Mouse (Mus musculus): ENCODE results near the gene Slc26a10. TPM values are rescaled to one million over a fixed set of nuclear protein-coding genes. Genes with fewer than 3 reads are reported as not detected.

Gene Slc26a10
- polyA plus RNA-seq (2017; shearing (Covaris generic)): 1 to 10 TPM; 2.5 to 2.7 TPM

DNA sequence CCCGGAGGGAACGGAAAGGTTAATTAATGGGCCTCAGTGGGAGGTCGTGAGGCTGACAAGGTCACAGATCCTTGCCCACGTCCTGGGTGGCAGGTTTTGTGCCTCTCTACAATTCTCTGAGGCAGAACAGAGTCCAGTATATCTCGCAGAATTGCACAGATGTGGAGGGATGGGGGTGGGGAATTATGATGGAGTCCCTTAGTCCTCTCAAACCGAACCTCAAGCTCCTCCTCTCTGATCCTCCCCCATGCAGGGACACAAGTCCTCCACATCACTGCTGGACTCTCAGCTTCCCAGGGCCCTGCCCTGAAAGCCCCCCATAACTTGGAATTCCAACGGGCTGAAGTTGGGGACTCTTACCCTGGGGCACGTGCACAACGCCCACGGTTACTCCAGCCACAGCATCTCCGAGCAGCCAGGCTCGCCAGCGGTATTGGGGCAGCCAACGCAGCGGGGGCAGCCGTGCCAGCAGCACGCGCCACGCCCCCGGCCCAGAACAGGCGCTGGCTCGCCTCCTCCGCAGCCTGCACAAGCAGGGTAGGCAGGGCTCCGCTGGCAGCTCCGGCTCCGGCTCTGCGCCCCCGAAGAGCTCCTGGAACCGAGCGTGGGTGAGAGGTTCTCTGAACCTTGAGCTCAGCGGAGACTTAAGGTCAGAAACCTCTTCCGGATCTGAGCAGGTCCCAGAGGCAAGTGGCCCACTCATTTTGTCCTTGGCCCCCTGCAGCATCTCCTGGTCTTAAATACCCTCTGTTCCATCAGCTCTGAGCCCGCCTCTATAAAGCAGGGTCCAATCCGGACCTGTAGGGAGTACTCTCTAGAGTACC lies at the start of gene Slc26a10:
Gene Slc26a10 (minus strand): TSS at position 775 of the 824 bp plus-strand sequence.
- ATAC-seq: no peak

DNA sequence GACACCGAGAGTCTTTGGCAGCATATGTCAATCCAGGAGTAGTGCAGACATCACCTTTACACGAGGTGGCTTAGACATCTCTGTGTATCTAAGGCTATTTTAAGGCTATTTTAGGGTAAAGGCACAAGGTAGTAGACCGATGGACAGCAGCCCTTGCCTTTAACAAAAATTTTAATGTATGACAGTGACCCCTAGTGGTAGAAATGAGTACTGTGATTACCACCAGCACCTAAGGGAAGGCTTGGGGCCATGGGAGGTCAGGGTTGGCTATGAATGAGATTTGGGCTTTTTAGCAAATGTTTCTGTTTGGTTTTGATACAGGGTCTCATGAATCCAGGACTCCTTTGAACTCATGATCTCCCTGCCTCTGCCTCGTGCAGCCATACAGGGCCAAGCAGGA lies 48.5 kb upstream of the Slc26a10 start:
- peak; percentile 32 for ATAC-seq

DNA sequence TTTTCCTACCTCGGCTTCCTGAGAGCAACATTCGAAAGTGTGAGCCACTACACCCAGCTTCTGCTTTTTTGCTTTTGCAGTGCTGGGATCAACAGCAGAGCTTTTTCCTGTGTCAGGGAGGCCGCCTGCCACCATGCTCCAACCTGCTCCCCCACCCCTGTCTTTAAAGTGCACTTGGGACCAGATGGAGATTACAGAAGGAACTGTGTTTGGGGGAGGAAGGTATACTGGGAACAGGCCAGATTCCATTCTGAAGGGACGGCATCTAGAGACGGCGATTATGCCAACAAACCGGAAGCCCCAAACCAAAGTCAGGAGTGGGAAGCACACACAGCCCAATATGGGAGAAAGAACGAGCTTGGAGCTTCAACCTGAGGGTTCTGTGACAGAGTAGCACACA lies 46.7 kb upstream of the Slc26a10 start:
- ATAC-seq: no peak

DNA sequence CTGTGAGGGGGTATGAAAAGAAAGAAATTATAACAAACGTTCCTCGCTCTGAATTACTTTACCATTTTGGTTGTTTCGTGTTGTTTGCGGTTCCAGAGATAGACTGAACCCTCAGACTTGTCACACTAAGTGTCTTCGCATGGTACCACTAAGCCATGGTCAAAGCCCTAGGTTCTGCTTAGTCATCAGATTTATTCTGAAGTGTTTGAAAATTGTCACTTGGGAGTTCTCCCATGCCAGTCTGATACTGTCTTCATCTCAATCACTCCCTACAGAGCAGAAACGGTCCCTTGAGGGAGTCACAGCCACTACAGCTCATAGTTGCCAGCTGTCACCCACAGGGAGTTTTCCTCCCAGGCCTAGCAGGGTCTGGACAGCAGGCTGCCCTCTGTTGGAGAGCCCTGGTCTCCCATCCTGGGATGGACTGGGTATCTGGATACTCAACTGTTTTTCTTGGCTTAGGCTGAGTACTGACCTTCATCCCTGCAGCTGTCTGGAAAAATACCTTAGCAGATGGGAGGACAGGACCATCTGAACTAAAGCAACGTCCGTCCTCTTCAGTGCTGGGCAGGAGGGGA lies 46.0 kb upstream of the Slc26a10 start:
- no peak for ATAC-seq

DNA sequence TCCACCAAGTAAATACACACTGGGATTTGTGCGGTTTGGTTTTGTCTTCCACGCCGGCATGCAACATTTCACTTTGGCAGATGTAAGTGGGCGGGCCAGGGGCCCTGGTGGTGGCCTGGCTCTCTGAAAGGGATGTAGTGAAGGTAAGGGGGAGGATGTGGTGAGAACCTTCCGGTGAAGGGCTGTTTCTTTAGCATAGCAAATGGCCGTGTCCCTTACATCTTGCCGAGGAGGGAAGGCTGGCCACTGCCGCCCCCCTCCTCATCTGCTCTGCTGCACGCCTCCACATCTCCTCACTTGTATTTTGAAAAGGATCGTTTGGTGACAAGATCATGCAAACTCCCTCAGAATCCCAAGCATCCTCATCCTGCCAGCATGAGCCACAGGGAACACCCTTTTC lies 45.3 kb upstream of the Slc26a10 start:
- peak; percentile 96 for ATAC-seq

DNA sequence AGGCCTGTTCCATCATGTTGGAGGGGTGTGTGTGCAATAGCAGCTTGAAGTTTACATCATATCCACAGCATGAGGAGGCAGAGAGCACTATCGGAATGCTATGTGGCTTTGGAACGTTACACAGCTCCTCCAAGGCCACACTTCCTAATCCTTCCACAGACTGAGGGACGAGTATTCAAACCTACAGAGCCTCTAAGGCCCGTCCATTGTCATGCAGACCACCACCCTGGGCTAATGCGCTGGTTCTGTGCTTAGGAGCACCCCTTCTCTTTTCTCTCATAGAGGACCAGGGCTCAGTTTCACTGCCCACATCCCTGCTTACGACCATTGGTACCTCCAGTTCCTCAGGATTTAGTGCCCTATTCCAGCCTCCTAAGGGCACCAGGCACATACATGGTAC lies 44.8 kb upstream of the Slc26a10 start:
- no peak for ATAC-seq

DNA sequence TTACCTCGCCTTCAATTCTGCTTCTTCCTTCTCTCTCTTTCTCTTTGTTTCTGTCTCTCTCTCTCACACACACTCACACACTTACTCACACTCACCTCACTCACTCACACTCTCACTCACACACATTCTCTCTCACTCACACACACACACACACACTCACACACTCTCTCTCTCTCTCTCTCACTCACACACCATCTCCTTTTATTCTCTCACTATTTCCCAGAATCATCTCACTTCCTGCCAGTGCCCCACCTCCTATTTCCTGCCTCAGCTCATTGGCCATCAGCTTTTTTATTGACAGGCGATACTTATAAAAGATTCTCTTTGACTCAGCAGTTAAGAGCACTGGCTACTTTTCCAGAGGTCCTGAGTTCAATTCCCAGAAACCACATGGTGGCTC lies 37.9 kb upstream of the Slc26a10 start:
- ATAC-seq: peak; percentile 49

DNA sequence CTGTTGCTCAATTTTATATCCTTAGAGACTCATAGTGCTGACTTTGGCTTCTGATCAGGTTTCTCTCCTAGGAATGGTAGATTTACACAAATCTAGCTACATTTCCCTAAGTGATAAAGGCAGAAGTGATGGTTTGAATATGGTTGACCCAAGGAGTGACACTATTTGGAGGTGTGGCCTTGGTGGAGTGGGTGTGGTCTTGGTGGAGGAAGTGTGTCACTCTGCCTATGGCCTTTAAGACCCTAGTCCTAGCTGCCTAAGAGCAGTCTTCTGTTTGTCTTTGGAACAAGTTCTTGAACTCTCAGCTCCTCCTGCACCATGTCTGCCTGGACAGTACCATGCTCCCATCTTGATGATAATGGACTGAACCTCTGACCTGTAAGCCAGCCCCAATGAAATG lies 36.7 kb upstream of the Slc26a10 start:
- no peak for ATAC-seq

DNA sequence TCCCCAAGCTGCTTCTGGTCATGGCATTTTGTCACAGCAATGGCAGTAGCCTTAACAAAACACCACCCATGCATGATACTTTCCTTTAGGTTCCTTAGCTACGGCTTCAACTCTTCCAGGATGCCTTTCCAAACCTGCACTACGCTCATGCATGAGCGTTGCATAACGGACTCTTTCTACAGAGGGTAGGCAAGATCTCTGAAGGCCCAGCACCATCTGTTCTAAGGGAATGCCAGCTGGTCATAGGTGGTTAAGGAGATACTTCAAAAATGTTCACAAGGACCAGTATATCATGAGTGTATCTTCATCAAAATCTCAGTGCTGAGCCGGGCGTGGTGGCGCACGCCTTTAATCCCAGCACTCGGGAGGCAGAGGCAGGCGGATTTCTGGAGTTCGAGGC lies 36.0 kb upstream of the Slc26a10 start:
- no peak for ATAC-seq

DNA sequence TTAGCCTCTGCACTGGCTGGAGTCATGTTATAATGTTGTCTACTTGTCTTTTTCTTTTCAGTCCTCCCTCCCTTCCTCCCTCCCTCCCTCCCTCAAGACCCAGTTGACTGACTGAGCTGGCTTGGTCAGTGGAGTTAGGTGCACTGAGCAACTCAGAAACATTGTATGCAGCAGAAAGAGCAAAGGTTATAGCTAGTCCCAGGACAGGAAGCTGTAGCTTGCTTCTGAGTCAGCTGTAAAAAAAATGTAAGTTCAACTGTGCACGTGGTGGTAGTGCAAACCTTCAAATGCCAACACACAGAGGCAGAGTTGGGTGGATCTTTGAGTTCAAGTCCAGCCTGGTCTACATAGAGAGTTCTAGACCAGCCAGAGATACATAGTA lies 34.0 kb upstream of the Slc26a10 start:
- no peak for ATAC-seq

DNA sequence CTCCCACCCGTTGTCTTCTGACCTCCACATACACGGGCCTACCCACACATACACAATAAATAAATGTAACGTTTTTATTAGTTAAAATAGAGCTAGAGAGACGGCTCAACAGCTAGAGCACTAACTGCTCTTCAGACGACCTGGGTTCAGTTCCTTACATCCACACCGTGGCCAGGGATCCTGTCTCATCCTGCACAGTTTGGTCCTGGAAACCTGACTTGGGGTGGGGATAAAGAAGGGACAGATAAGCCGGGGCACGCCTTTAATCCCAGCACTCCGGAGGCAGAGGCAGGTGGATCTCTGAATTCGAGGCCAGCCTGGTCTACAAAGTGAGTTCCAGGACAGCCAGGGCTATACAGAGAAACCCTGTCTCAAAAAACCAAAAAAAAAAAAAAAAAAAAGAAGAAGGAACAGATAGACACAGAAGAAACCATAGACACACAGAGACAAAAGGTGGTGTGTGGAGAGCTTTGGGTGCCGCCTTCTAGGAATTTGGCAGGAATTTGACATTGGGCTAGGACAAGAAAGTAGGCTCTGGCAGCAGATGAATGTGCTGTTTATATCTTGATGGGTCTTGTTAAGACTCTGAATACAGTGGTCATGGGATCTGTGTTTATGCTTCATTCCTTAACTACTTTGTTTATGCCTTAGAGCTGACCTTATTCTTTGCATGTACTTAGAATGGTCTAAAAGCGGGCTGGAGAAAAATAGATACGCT lies 33.4 kb upstream of the Slc26a10 start:
- no peak for ATAC-seq

DNA sequence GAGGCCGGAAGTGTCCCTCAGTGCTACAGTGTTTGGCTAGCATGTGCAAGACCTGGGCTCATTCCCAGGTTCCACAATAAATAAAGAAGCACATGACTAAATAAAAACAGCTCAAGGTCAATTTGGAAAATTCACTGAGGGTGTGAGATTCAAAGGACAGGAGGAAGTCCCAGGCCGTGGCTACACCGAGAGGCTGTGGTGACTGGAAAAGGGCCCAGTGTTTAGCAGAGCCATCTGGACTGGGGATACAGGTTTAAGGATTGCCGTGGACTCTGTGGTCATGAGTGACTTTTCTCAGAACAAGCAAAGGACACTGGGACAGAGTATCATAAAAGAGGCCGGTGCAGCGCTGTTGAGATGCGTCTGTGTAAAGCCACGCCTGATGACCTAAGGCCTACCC lies 32.8 kb upstream of the Slc26a10 start:
- ATAC-seq: no peak

DNA sequence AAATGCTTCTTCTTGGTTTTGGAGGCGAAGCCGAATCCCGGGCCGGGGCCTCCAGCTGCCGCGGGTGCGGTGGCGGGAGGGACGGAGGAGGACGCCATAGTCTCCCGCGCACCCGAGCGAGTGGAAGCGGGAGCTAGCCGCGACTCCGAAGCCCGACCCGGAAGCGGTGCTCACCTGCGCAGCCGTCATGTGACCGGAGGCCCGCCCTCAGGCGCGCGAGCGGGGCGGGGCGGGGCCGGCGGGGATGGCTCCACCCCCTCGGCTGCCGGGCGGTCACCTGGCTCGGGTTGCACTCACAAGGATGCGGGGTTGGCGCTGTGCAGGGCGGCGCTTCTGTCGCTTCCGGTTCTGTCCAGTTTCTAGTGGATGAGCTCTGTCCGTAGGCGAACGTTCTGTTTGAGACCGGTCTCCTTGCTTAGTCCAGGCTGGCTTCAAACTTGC lies 31.0 kb upstream of the Slc26a10 start, which contains the start of gene Pip4k2c:
Gene Pip4k2c (minus strand): TSS at position 172 of the 441 bp plus-strand sequence.
- ATAC-seq: peak; percentile 94

DNA sequence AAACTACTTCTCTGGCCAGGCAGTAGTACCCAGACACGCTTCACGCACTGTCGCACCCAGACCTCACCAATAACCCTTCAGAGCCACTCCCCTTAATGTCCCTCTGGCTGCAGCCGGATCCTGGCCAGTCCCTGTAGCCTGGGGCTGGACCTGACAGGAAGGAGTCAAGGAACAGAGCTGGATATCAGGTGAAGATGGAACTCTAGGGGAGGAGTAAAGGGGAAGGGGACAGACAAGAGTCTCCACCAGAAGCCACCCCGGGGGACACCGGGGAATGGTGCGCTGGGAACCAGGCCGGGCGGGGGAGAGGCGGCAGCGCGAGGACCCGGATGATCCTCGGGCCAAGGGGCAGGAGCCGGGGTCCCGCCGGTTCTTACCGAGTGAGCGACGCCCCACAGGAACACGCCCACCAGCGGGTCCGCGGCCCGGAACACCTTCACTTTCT lies 30.5 kb upstream of the Slc26a10 start:
- peak; percentile 20 for ATAC-seq

DNA sequence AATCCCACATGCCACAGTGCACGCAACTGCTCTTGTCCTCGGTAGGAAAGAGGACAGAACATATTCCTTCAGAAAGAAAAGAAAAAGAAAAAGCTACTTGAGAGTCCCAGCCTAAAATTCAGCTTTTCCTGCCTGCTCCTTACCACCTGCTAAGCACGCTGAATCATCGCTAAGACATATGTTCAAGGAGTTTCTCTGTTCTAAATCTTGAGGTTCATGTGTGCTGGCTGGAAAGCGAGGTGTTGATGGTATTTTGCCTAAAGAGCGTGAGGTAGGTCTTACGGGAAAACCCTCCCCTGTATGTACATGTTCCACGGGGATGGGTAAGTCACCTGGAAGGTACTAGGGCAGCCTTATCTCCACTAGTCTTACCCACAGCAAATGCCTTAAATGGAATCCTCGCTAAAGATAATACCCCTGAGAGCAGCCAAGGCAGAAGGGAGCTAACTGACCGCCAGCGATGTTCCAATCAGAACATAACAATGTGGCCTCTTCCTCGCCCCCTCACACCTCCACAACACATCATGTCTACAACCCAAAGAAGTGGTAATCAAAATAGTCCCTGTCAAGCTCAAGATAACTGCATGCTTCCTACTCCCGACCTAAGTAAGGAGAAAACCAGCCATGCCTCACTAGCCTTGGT lies 29.6 kb upstream of the Slc26a10 start:
- no peak for ATAC-seq

DNA sequence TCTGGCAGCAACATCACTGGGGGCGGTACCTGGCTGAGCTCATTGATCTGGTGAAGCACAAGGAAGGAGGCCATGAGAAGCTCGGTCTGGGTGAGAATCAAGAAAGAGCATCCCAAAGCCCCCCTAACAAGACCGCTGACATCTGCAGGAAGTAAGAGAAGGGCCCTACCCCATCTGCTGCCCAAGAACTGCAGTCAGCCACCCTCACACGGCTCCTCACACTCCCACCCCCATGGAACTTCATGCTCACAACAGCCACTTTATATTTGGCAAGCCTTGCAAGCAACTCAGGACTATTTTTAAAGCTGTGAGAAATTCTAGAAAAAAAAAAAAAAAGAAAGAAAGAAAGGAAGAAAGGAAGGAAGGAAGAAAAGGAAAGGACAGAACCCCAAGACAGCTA lies 28.5 kb upstream of the Slc26a10 start:
- no peak for ATAC-seq

DNA sequence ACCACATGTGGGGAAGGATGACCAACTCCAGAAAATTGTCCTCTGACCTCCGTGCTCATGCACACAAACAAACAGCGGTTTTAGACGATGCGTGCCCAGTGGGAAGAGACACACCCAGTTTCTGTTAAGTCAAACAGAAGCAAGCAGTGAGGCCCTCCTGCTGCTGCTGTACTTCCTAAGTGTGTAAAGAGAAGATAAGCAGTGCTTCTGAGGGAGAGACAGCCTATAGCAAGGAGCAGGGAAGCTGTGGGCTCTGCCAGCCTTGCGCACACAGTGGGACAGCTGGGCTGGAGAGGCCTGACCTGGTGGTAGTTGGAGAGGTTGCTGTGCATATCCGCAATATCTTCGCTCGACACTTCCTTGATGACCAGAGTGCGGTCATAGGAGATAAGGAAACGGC lies 24.9 kb upstream of the Slc26a10 start:
- no peak for ATAC-seq

DNA sequence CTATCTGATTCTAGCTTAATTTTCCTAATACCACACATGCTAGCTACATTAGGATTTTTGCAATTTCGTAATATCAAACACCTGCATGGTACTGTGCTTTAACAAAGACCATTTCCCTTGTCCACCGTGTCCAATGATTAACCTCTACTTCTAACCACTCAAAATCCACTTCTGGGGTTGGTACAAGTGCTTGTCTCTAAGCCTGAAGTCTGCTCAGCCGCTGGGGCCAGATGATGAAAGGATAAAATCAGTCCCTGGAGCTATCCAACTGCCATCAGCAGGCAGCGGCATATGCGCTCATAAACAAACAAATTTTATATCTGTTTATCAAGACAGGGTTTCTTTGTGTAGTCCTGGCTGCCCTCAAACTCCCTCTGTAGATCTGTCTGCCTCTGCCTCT lies 24.1 kb upstream of the Slc26a10 start:
- ATAC-seq: no peak

DNA sequence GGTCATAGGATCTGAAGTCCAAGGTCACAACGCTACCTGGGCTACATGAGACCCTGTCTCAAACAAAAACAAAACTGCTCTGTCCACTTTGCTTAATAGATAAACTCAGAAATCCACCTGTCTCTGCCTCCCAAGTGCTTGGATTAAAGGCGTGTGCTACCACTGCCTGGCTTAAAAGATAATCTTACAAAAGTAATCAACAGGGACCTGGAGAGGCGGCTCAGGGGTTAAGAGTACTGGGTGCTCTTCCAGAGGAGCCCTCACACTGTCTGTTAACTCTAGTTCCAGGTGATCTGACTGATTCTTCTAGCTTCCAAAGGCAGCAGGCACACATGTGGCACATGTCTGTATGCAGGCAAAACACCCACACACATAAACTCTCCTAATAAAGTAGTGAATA lies 22.7 kb upstream of the Slc26a10 start:
- no peak for ATAC-seq

DNA sequence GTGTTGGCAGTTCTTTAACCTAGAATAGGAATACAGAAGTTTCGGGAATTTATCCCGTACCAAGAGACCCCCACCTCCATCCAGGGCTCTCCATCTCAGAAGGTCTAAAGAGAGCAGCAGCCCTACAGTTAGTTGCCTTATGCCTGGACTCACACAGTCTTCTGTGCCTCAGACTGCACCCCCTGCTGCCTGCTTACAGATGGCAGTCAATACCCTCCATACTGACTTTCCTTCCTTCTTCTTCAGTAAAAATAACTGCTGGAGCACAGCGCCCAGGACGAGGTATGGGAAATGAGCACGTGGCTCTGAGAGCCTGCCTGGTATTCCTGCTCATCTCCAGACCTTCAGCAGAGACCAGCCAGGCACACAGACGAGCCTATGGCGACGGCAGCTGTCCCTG lies 19.8 kb upstream of the Slc26a10 start:
- no peak for ATAC-seq

DNA sequence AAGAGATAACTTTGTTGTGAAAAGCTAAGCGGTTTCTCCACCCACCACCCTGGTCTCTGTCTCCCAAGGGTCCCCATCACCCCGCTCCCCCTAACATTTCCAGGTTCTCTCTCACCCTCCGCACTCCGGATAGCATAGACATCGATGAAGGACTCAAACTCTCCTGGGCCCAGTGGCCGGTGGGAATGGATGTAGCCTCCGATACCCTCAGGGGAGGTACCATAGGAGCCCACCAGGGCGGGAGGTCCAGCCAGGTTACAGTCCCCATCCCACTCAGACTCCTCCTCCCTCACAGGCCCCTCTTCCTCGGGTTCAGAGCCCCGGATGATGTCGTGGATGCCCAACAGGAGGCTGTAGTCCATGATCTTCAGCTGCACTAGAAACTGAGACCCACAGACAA lies 19.0 kb upstream of the Slc26a10 start:
- ATAC-seq: no peak

DNA sequence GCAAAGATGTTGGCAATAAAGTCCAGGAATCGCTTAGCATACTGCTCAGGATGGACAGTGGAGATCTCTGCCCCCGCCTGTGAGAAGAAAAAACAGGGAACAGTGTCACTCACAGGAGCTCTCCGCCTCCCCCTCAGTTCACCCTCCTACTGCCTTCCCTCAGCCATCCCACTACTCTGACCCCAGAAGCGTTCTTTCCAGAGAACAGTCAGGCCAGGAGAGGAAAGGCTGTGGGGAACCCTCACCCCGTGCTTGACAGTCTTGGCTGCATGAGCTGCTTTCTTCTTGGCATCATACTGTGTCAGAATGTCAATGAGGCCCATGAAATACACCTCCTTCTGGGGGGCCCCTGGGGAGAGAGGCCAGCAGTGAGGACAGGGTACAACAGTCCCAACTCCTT lies 18.6 kb upstream of the Slc26a10 start:
- ATAC-seq: no peak

DNA sequence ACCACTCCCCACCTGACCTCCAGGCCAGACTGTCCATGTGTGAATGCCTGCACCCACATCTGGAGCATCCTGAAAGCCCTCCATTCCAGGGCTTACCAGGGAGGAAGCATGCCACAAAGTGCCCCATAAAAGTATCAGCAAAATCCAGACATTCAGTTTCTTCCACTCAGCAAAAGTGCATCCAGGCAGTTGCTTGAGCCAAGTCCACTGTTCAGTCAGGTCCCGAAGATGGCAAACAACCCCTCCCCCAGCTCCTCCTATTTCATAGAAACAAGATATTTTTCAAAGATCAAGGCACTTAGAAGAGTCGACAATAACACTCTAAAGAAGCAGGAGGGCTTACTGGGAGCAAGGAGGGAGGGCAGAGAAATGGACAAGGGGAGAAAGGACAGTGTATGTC lies 18.0 kb upstream of the Slc26a10 start:
- ATAC-seq: no peak
